Mouse (Mus musculus): ENCODE measurements around the gene Olfr1368.

DNA sequence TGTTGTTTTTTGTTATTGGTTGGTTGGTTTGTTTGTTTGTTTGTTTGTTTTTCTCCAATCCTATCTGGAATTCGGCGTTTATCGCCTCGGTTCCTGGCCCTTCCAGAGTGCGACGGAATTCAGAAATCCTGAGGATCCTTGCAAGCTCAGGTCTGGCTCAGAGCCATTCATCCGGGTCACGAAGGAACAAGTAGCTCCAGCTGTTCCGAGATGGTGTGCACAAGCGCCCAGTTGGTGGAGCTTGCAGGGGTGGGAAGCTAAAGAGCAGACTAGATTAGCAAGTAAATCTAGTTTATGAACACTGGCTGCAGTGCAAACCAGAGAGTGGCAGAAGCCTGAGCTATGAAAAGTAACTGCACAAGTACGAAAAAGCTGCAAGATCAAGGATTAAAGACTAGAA, 27.4 kb upstream of the Olfr1368 start:
- TF ChIP-seq CTCF (IDR thresholded peaks at IDR 0.05; ENCODE audit: control insufficient read depth, insufficient read depth, insufficient read length) (no peak), CEBPB (IDR thresholded peaks at IDR 0.05; ENCODE audit: low read depth) (no peak)

All from C2C12 (cell line).